Mouse (Mus musculus) forebrain, postnatal 0 days (tissue): Measurements from ENCODE around the gene Slc2a5. TPM values are rescaled to one million over a fixed set of nuclear protein-coding genes. Genes with fewer than 3 reads are reported as not detected.

Experiments used
- ATAC-seq: fragments of 200-750 bp; cut with Nextera tagmentation; 2 replicates; pipeline ENCODE4 v1.8.0; 2017; ENCODE audit warnings: mild to moderate bottlenecking, moderate library complexity
- DNase-seq: peaks from one replicate; pipeline ENCODE4 v3.0.0-alpha.2; 2015
- H3K27ac ChIP-seq: fragments of 300-500 bp; sonication (generic); 2 replicates; pipeline ENCODE4 v1.5.1; 2014; ENCODE audit warnings: low read depth, mild to moderate bottlenecking, antibody characterized with exemption, low read length, moderate library complexity, mixed read lengths
- H3K27me3 ChIP-seq: fragments of 300-500 bp; sonication (generic); 2 replicates; pipeline ENCODE4 v1.6.1; 2014; ENCODE audit warnings: mild to moderate bottlenecking, low read length, mixed read lengths; ENCODE audit not compliant: insufficient read depth
- H3K36me3 ChIP-seq: fragments of 300-500 bp; sonication (generic); 2 replicates; pipeline ENCODE4 v1.6.1; 2014; ENCODE audit warnings: mild to moderate bottlenecking, moderate library complexity; ENCODE audit not compliant: insufficient read depth
- H3K4me1 ChIP-seq: fragments of 300-500 bp; sonication (generic); 2 replicates; pipeline ENCODE4 v1.6.1; 2014; ENCODE audit warnings: antibody characterized with exemption; ENCODE audit not compliant: insufficient read depth
- H3K4me2 ChIP-seq: fragments of 300-500 bp; sonication (generic); 2 replicates; pipeline ENCODE4 v1.6.1; 2014; ENCODE audit warnings: low read depth, mild to moderate bottlenecking, moderate library complexity
- H3K4me3 ChIP-seq: fragments of 300-500 bp; sonication (generic); 2 replicates; pipeline ENCODE4 v1.5.1; 2014; ENCODE audit warnings: low read depth, low read length, mixed read lengths
- H3K9ac ChIP-seq: fragments of 300-500 bp; sonication (generic); 2 replicates; pipeline ENCODE4 v1.6.1; 2014; ENCODE audit warnings: mild to moderate bottlenecking
- H3K9me3 ChIP-seq: fragments of 300-500 bp; sonication (generic); 2 replicates; pipeline ENCODE4 v1.6.1; 2016; ENCODE audit warnings: low read length
- CTCF ChIP-seq: sonication (generic); IDR thresholded peaks from 2 replicates; pipeline ENCODE4 v1.5.1; 2016; ENCODE audit warnings: antibody characterized with exemption, control low read depth, low read depth
- WGBS: fragments of 180-500 bp; shearing (Covaris S2); extraction: QIAGEN DNeasy Blood & Tissue Kit; methylation state at CpG from one replicate; pipeline ENCODE4 v1.1.7; 2014; 5-methylcytosine and 5-hydroxymethylcytosine counted together
- polyA plus RNA-seq: library from polyadenylated mRNA; unstranded; fragments of >200 nt; fragmentation: Nextera tagmentation; extraction: Ambion mirVana; gene quantifications from 2 replicates; pipeline ENCODE4 v1.2.1, GENCODE M21; 2015
- total RNA-seq: library from RNA; depleted of rRNA; stranded (reverse); fragments of >200 nt; gene quantifications from 2 replicates; pipeline ENCODE4 v1.2.3, GENCODE M21; 2014; rRNA removed

Slc2a5 gene
- total RNA-seq (1.8 and 3.4 TPM in 2 replicates), polyA plus RNA-seq (1.4 and 3.2 TPM in 2 replicates)

DNA sequence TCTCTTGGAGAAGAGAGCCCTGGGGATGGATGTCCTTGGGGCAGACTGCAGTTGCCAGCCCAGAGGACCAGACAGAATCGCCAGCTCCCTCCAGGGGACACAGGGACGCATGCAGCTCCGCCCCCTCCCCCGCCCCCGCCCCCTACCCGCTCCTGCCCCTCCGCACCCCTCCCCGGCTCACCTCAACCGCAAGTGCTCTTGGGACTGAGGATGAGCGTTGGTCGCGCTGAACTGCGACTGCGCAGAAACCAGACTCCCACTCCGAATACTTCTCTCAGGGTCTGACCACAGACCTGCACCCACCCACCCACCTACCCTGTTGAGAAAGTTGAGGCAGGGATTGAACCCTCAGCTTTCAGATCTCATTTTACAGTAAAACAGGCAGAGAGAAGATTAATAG, at the start of gene Slc2a5:
Gene Slc2a5, plus strand, starts transcription at position 229 of the 400 bp plus-strand sequence.
- Histone ChIP-seq H3K27me3 (no peaks in the 10 kb centered on the region), H3K4me3 (0 out of 2 replicates have a peak within 1 kb of the TSS, but pooled peaks have one; percentile 9), H3K36me3 (no peaks in the 10 kb centered on the region), H3K9ac (no peak within 1 kb of the TSS), H3K27ac (no peak within 1 kb of the TSS), H3K4me2 (peak within 1 kb of the TSS; percentile 28; the same call in 1 of the 2 replicates), H3K4me1 (no peaks in the 10 kb centered on the region), H3K9me3 (no peaks in the 10 kb centered on the region)
- no peak for ATAC-seq
- no peak for TF ChIP-seq CTCF
- WGBS: 9% methylated on average over 14 of the region's 15 CpGs
- no peak for DNase-seq

DNA sequence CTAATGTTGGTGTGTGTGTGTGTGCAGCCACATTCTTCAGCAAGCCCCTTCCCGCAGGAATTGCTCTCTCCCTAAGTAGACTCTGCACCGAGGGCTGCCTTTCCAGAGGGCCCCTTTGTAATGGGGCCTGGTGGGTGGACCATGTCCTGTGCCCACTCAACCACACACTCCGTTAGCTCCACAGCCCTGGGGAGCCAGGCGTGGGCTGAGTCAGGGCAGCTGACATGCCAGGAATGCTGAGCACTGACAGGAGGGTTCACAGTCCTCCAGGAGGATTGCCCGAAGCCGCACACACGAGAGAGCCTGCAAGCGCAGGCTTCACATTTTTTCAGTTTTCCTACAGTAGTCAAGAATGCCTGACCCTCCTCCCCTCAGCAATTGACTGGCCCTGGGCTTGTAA, 48.9 kb upstream of the Slc2a5 start:
- H3K4me2 ChIP-seq: no peak overlapping the region
- ATAC-seq (no peak), DNase-seq (no peak)
- H3K9me3 ChIP-seq: no peaks in the 10 kb centered on the region
- H3K4me1 ChIP-seq: no peaks in the 10 kb centered on the region
- WGBS: 48% methylated on average over 8 of the region's 8 CpGs
- no peak overlapping the region for H3K27ac ChIP-seq
- H3K9ac ChIP-seq: no peak overlapping the region
- no peaks in the 10 kb centered on the region for H3K36me3 ChIP-seq
- H3K27me3 ChIP-seq: no peaks in the 10 kb centered on the region
- H3K4me3 ChIP-seq: no peak overlapping the region
- no peak for TF ChIP-seq CTCF

DNA sequence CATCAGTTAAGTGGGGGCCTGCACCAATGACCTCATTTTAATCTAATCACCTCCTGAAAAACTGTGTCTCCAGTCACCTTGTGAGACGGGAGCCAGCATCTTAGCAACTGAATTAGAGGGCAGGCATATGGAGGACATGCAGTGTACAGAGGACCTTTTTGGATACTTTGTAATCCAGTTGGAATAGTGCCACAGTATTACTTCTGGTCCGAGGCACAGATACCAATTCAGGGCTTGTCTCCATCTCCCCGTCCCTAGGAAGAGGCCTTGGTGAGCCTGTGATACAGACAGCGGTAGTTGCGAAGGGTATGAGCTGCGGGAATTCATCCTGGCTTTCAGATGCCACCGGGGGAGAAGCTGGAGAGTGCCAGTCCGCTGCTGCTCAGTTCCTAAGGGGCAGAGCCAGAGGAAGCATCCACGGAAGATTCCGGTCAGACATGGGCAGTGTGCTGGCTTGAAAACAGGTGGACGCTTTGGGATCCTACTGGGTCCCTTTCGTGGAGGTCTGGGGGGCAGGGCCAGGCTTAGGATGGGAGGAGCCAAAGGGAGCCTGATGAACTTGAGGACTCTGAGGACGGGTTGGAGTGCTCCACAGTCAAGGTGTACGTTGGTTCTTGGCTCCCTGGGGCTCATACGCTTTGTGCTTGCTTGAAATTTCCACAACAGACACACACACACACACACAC, 46.5 kb upstream of the Slc2a5 start:
- Histone ChIP-seq H3K27me3 (no peaks in the 10 kb centered on the region), H3K36me3 (no peaks in the 10 kb centered on the region), H3K4me1 (no peaks in the 10 kb centered on the region), H3K9me3 (no peaks in the 10 kb centered on the region), H3K27ac (no peak overlapping the region), H3K4me3 (no peak overlapping the region), H3K4me2 (no peak overlapping the region), H3K9ac (no peak overlapping the region)
- ATAC-seq (no peak), DNase-seq (no peak)
- no peak for TF ChIP-seq CTCF
- 46% methylated on average over 15 of the region's 15 CpGs for WGBS

DNA sequence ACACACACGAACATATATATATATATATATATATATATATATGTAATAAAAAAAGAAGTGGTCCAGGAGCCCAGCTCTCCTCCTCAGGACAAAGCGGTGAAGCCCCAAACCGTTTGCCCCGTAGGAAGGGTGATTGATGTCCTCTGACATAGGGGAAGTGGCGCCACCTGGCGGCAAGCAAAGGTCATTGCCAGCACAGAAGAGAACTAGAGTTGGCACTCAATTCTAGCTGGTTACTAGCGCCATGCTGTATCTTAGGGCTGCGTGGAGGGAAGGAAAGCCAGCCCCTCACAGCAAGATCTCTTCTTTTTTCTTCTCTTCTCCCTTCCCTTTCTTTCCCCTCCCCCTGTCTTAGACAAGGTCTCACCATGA, 46.0 kb upstream of the Slc2a5 start:
- Histone ChIP-seq H3K27ac (no peak overlapping the region), H3K4me2 (no peak overlapping the region), H3K4me3 (no peak overlapping the region), H3K36me3 (no peaks in the 10 kb centered on the region), H3K9me3 (no peaks in the 10 kb centered on the region), H3K27me3 (no peaks in the 10 kb centered on the region), H3K9ac (no peak overlapping the region), H3K4me1 (no peaks in the 10 kb centered on the region)
- TF ChIP-seq CTCF: peak; percentile 78
- WGBS: 16% methylated on average over 8 of the region's 8 CpGs
- no peak for ATAC-seq
- DNase-seq: peak; percentile 46

DNA sequence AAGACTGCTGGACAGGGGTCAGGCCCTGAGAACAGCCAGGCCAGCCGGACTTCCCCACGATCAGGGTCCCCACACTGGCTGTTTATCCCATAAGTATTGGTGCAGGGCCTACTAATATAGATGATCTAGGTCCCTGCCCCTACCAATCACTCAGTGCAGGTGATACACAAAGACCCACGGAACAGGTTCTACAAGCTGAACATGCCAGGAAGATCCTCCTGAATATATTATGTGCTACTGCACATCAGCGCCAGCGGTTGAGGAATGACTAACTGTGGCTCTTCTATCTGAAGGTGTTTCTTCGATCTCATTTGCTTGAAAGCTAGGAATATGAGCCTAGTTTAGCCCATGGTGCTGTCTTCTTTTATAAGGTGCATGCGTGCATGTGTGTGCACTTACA, 43.7 kb upstream of the Slc2a5 start:
- Histone ChIP-seq H3K9me3 (no peaks in the 10 kb centered on the region), H3K27me3 (no peaks in the 10 kb centered on the region), H3K4me3 (no peak overlapping the region), H3K4me1 (no peaks in the 10 kb centered on the region), H3K4me2 (no peak overlapping the region), H3K36me3 (no peaks in the 10 kb centered on the region), H3K9ac (no peak overlapping the region), H3K27ac (no peak overlapping the region)
- 89% methylated on average over 7 of the region's 7 CpGs for WGBS
- no peak for DNase-seq
- no peak for ATAC-seq
- no peak for TF ChIP-seq CTCF

DNA sequence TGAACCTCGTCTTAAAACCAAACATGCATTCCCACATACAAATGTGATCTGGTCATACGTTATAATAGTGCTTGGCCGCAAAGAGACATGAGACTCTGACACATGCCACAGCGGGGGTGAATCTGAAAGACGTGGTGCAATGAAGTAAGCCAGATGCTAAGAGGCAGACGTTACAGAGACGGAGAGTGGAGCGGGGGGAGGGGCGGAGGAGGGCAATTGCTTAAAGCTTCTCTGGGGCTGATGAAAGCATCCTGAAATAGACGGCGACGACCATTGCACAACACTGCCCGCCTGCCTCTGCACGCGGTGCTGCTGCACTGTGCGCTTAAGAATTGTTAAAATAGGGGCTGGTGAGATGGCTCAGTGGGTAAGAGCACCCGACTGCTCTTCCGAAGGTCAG, 42.9 kb upstream of the Slc2a5 start:
- Histone ChIP-seq H3K36me3 (no peaks in the 10 kb centered on the region), H3K4me3 (no peak overlapping the region), H3K9ac (no peak overlapping the region), H3K27me3 (no peaks in the 10 kb centered on the region), H3K4me1 (no peaks in the 10 kb centered on the region), H3K27ac (no peak overlapping the region), H3K4me2 (no peak overlapping the region), H3K9me3 (no peaks in the 10 kb centered on the region)
- no peak for TF ChIP-seq CTCF
- no peak for ATAC-seq
- no peak for DNase-seq
- 51% methylated on average over 18 of the region's 18 CpGs for WGBS

DNA sequence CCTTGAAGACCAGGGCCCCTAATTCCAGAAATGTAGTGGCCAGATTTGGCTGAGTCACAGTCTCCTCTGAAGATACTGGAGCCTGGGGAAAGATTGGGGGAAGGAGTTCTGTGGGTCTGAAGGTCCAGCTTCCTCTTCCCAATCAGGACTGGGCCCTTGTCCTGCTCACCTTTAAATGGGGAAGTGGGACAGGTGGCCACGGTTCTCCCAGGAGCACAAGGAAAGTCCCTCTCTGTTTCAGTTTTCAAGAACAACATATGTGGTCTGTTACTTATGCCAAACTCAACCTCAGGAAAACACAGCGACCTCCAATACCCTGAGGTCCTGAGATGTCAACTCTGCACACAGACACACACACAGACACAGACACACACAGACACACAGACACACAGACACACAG, 40.4 kb upstream of the Slc2a5 start:
- no peaks in the 10 kb centered on the region for H3K9me3 ChIP-seq

More for the DNA sequence above, 40.4 kb upstream of the Slc2a5 start:
- H3K27me3 ChIP-seq: no peaks in the 10 kb centered on the region
- H3K9ac ChIP-seq: no peak overlapping the region
- no peak overlapping the region for H3K4me3 ChIP-seq
- DNase-seq: no peak
- no peak for ATAC-seq
- no peak overlapping the region for H3K4me2 ChIP-seq
- H3K4me1 ChIP-seq: no peaks in the 10 kb centered on the region
- TF ChIP-seq CTCF: no peak
- no peak overlapping the region for H3K27ac ChIP-seq
- no peaks in the 10 kb centered on the region for H3K36me3 ChIP-seq
- 88% methylated on average over 2 of the region's 2 CpGs for WGBS
